Mouse (Mus musculus) kidney, adult 11 months (tissue): ENCODE results near the gene Dnajc15.
A peak's percentile ranks its signal among the peaks of the same experiment; 100 is the strongest.

Experiments
- DNase-seq: peaks from one replicate; pipeline ENCODE4 v3.0.0; 2022

Gene Dnajc15

DNA sequence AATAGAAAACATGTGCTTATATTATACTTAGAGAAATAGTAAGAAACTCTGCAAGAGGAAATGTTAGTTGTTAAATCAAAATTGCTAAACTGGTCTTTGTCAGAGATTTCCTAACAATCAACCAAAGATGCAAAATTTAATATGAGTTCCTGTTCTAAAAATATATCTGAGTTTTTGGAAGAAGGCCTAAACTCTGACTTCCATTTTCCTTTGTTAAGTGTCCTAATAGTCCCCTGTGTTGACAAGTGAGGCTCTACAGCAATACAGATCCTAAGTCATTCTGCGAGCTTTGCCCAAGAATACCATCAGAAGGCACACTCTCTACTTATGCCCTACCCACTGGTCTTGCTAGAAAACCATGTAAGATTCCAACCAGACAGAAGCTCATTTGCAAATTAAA is 21.0 kb downstream of the Dnajc15 start:
- DNase-seq, result no peak

GRCm38 (mm10) chr14:77849852-77850251 is 25.1 kb downstream of the Dnajc15 start:
- DNase-seq, result no peak

DNA sequence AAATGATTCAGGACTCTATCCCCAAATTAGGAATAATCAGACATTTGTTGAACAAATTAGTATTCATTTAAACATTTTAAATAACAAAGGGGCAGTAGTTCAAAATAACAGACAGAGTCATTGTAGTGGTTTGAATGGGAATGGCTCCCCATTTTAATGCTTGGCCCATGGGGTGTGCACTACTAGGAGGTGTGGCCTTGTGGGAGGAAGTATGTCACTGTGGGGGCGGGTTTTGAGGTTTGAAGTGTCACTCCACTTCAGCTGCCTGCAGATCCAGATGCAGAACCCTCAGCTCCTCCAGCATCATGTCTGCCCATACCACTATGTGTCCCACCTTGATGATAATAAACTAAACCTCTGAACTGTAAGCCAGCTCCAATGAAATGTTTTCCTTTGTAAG is 26.6 kb downstream of the Dnajc15 start:
- DNase-seq, result no peak

DNA sequence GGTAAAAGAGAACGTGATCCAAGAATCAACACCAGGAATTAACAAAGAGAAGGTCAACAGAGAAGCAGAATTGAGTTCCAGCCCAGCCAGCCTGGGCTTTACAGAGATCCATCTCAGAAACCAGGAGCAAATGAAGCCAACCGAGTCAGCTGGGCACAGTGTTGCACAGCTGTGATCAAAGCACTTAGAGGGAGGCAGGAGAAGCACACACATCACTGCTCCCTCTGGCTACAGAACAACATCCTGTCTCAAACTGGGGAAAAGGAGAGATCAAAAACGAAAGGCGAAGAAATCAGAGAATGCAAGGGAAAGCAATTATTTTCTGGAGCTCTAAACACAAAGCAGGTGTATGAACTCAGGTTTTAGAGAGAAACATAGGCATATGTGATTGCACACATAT is 28.7 kb downstream of the Dnajc15 start:
- DNase-seq, result no peak

DNA sequence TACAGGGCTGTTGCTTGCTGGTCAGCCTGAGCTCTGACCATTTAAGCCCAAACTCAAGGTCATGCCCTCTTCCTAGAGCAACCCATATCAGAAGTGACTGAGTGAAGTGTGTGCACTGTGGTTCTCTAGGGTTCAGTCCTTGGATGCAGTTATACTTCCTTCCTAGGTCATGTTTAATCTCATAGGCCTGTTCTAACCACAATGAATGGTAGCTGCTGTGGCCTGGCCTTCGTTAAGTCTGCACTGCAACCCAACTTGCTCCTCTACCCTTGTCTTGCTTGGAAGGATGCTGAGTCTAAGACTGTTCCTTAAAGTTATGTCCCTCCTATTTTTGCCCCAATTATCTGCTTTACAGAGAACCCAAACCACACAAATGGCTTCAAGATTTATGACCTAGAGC is 29.4 kb downstream of the Dnajc15 start:
- no peak for DNase-seq

GRCm38 (mm10) chr14:77840574-77840973 is 34.4 kb downstream of the Dnajc15 start:
- DNase-seq, result no peak

DNA sequence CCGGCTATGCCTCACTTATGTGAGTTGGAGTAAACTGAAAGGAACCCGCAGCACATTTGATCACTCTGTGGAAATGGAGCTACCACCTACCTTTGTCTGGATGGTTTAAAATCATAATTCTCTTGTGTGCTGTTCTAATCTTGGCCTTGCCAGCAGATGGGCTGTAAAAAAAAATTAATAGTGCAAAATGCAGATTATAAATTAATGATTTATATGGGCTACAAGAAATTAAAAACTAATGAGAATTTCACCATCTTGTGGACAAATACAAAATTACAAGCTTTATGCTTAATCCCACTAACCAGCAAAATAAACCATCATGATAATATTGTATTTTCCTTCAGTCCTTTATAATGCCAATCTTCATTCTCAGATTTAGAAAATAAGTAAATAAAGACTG is 34.8 kb downstream of the Dnajc15 start:
- DNase-seq, result no peak

GRCm38 (mm10) chr14:77836794-77837193 is 38.1 kb downstream of the Dnajc15 start:
- no peak for DNase-seq

DNA sequence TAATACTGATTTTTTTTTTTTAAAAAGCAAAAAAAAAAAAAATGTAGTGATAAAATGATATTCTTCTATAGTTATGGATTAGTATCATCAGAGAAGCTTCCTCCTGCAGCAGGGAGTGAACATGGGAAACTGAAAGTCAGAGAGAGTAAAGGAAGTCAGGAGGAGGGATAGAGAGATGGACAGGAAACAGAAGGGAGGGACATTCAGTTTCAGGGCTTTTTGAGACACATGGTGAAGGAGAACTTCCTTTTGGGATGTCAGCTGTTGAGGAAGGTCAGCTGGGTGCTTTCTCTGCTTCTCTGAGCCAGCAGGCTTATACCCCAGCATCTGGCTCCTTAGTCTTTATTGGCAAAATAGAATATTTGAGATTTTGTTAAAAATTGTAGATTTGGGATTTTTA is 42.6 kb downstream of the Dnajc15 start:
- no peak for DNase-seq

- DNase-seq, result no peak
These were observed 43.0 kb downstream of the Dnajc15 start for GRCm38 (mm10) chr14:77831936-77832335.

DNA sequence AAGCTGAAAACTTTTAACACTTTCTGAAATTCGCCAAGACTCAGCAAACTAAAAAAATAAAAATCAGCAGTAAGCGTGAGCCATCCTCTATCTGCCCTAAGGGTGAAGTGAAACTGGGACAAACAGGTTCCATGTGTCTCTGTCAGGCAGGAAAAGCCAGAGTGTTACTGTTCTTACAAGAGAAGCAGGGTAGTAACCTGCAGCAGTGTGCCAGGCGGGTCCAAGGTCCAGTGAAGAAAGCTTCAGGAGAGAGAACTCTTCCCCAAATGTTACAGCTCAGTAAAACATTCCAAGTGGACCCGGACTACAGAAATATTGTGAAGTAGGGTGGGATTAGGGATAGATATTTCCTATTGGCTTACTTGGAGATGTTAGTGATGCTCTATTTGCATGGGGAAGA is 45.3 kb downstream of the Dnajc15 start:
- DNase-seq, result peak; percentile 17

DNA sequence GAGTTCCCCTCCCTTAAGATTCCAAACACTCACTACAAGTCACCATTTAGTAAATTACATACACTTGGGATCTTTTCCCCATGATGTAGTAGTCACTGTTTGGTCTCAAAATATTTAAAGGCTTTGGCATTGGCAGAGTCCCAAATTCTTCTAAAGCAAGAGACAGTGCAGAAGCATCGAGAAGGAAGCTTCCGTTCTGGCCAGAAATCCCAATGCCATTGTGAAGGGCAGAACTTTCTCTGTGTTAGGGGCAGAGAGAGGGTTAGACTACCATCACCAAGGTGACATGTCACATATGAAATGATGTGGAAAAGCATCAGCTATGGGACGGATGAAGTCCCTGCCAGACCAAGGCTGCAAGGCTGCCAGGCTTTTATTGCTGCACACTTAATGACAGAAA is 49.0 kb downstream of the Dnajc15 start:
- no peak for DNase-seq

GRCm38 (mm10) chr14:77825121-77825520 is 49.8 kb downstream of the Dnajc15 start:
- DNase-seq, result no peak

GRCm38 (mm10) chr14:77819841-77820240 is 55.1 kb downstream of the Dnajc15 start:
- DNase-seq, result no peak

DNA sequence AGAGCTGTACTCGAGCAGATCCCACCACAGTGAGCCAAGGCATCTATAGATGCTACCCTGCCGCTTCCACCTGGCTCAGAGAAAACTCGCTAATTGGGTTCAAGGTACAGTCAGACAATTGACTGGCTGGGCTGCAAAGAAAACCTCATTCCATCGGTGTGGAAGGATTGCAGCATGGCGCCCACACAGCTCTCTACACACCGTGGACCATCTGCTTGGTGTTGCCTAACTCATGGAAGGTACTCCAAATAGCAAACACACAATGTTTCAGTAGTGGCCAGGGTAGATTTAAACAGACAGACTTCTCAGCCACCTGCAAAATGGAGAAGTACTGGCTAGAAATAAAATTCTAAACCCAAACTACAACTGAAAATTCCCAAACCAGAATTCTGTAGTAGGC is 57.4 kb downstream of the Dnajc15 start:
- no peak for DNase-seq

- no peak for DNase-seq
These were observed 60.0 kb downstream of the Dnajc15 start for GRCm38 (mm10) chr14:77814935-77815334.

DNA sequence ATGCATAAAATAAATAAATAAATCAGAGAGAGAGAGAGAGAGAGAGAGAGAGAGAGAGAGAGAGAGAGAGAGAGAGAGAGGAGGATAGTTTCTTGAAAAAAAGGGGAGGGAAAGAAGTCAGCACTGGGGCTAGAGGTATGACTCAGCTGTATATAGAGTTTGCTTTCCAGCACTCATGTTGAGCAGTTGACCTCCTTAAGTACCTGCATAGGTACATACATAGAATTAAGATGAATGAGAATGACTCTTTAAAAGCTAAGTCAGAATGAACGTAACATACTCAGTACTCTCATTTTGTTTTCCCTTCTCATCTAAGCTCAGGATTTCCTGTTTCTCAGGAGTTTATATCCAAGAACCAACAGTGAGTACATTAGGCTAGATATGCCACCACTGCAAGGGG is 62.0 kb downstream of the Dnajc15 start:
- DNase-seq, result no peak

GRCm38 (mm10) chr14:77811466-77811865 is 63.5 kb downstream of the Dnajc15 start:
- no peak for DNase-seq

GRCm38 (mm10) chr14:77807836-77808235 is 67.1 kb downstream of the Dnajc15 start:
- no peak for DNase-seq

DNA sequence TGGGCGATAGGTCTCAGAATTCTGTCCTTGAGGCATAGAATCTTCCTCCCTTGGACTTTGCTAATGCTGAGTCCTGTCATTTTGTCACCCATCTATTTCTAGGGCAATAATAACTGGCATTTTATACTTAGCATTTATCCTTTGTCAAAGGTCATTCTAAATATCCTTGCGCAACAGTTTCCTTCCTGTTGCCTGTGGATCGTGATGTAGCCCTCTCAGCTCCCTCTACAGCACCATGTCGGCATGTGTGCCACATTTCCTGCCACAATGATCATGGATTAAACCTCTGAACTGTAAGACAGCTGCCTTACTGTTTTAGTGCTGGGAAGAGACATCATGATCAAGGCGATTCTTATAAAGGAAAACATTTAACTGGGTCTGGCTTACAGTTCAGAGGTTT is 68.6 kb downstream of the Dnajc15 start:
- DNase-seq, result no peak

DNA sequence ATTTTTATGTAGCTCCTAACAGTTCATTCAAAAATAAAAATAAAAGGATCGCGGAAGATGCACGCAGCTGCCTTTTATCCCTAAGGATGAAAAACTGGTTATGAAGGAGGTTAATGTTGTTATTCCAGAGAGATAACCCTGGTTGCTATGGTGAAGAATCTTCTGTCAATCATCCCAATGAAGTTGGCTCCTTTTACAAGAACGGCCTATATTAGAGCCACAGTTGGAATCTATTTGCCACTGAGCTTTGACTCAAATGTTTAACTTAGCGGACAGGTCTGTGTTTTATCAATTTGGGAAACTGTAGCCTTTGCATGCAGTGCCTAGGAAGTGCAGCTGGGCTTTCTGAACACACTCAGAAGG is 72.7 kb downstream of the Dnajc15 start:
- DNase-seq, result no peak

- no peak for DNase-seq
These were observed 73.2 kb downstream of the Dnajc15 start for GRCm38 (mm10) chr14:77801571-77802267.

GRCm38 (mm10) chr14:77796506-77796905 is 78.4 kb downstream of the Dnajc15 start:
- DNase-seq, result no peak

DNA sequence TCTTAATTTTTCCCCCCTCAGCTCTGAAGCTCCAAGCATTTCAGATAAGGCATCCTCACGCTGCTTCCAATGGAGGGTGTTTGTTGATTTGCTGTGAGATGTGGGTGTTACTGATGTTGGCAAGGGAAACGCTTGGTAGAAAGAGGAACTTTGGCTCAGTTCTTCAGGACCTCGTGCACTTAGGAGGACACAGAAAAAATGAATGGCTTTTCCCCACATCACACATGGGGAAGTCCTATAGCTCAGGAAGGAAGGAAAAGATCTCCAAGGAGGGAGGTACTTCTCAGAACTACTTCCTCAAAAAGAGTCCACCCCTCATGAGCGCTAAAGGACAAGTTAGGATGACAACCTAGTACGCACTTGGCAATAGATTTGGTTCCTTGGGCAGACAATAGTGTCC is 79.7 kb downstream of the Dnajc15 start:
- DNase-seq, result no peak

DNA sequence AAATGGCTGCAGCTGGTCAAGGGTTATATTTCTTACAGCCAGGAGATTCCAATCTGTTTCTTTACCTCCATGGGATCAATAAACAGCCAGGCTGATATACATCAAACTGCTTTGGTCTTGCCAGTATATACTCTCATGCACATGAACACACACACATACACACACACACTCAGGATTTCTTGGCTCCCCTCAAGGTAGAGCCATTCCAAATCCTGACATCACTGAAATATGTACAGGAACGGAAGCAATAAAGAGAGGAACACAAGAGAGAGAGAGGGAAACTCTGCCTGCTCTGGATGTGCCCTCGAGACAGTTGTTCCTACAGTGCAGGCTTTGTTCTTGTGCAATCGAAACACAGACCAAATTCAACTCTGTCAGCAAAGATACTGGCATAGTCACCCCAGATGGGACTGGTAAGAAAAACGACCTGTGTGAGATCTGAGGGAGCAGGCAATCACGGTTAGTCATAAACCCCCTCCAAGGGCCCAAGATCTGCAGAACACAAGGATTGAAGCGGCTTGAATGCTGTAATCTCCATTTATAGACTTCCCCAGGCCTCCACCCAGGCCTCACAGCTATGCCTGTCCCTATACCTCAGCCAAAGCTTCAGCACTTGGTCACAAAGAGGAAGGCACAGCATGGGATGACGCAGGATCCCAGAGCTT is 80.5 kb downstream of the Dnajc15 start:
- DNase-seq, result no peak
